Mouse (Mus musculus): ENCODE data around the gene Luzp1. TPM values are rescaled to one million over a fixed set of nuclear protein-coding genes. Genes with fewer than 3 reads are reported as not detected.

The Luzp1 gene
- polyA plus RNA-seq, 1 experiment from 2014 or later = 13.2 TPM

GRCm38 (mm10) chr4:136602018-136602554 lies 132.5 kb downstream of the Luzp1 start:
- Histone ChIP-seq H3K9me3 (replicated peaks; ENCODE audit: control insufficient read depth, low read length) (no peaks in the 10 kb centered on the region), H3K27me3 (ENCODE audit: control insufficient read depth, insufficient read depth, low read depth, low read length) (no peaks in the 10 kb centered on the region), H3K9ac (ENCODE audit: low read depth, low read length) (peak overlapping the region; percentile 97), H3K4me2 (ENCODE audit: low read depth, low read length) (peak overlapping the region; percentile 79), H3K36me3 (ENCODE audit: control insufficient read depth, insufficient read depth) (no peaks in the 10 kb centered on the region), H3K27ac (ENCODE audit: low read length) (peak overlapping the region; percentile 75), H3K4me3 (ENCODE audit: low read depth, low read length) (peak overlapping the region; percentile 95), H3K4me1 (ENCODE audit: control insufficient read depth, low read depth, low read length) (peaks cover 14% of the 10 kb centered on the region)
- ATAC-seq (ENCODE audit: low read depth) = peak; percentile 60
- WGBS (ENCODE audit: insufficient replicate concordance) = under 1% methylated on average over 54 of the region's 68 CpGs

DNA sequence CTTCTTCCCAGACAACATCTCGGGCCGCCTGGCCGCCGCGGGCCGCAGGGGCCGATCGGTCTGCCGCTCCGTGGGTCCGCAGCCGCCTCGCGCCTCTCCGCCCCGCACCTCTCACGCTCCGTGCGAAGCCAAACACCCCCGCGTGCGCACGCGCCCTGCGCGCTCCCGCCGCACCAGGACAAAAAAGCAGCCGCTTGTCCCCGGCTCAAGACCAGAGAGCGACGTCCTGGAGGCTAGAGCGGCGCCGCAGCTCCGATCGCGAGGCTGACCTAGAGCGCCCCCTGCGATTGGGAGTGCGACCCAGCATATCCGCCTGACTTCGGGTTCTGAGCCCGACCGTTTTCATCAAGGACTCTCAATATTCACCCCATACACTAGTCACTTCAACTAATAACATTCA lies 133.0 kb downstream of the Luzp1 start, which contains the start of gene Kdm1a:
Gene Kdm1a, minus strand, starts transcription at position 156 of the 400 bp plus-strand sequence.
- H3K4me1 ChIP-seq (ENCODE audit: control insufficient read depth, low read depth, low read length) = peaks cover 14% of the 10 kb centered on the region
- peak within 1 kb of the TSS; percentile 79 for H3K4me2 ChIP-seq (ENCODE audit: low read depth, low read length)
- H3K27me3 ChIP-seq (ENCODE audit: control insufficient read depth, insufficient read depth, low read depth, low read length) = no peaks in the 10 kb centered on the region
- H3K9me3 ChIP-seq (replicated peaks; ENCODE audit: control insufficient read depth, low read length) = no peaks in the 10 kb centered on the region
- peak; percentile 88 for ATAC-seq (ENCODE audit: low read depth)
- no peaks in the 10 kb centered on the region for H3K36me3 ChIP-seq (ENCODE audit: control insufficient read depth, insufficient read depth)
- H3K27ac ChIP-seq (ENCODE audit: low read length) = peak within 1 kb of the TSS; percentile 75
- peak within 1 kb of the TSS; percentile 97 for H3K9ac ChIP-seq (ENCODE audit: low read depth, low read length)
- peak within 1 kb of the TSS; percentile 95 for H3K4me3 ChIP-seq (ENCODE audit: low read depth, low read length)
- WGBS (ENCODE audit: insufficient replicate concordance) = under 1% methylated on average over 34 of the region's 45 CpGs

Other genes starting within 250 kb of the Luzp1 start
- 25.3 and 29.8 TPM in 2 replicates for gene Tcea3, start 222.0 kb upstream of the Luzp1 start, polyA plus RNA-seq (2015; fragmentation: Nextera tagmentation; extraction: Ambion mirVana)
- gene Zfp46, start 185.1 kb upstream of the Luzp1 start, polyA plus RNA-seq (2015; fragmentation: Nextera tagmentation; extraction: Ambion mirVana) = 2.8 and 3.5 TPM in 2 replicates
- 44.3 and 47.2 TPM in 2 replicates for gene Hnrnpr, start 158.8 kb upstream of the Luzp1 start, polyA plus RNA-seq (2015; fragmentation: Nextera tagmentation; extraction: Ambion mirVana)
- gene Htr1d, start 46.2 kb upstream of the Luzp1 start, polyA plus RNA-seq (2015; fragmentation: Nextera tagmentation; extraction: Ambion mirVana) = 0.05 TPM in 1 of 2 replicates, not detected in the other
- gene 6030445D17Rik, start 7.5 kb upstream of the Luzp1 start, polyA plus RNA-seq (2015; fragmentation: Nextera tagmentation; extraction: Ambion mirVana) = 0.05 and 0.11 TPM in 2 replicates
- gene Kdm1a, start 133.0 kb downstream of the Luzp1 start, polyA plus RNA-seq (2015; fragmentation: Nextera tagmentation; extraction: Ambion mirVana) = 5.5 and 6.6 TPM in 2 replicates
- gene Tex46, start 140.7 kb downstream of the Luzp1 start, polyA plus RNA-seq (2015; fragmentation: Nextera tagmentation; extraction: Ambion mirVana) = not detected in 2 replicates
- gene Lactbl1, start 152.9 kb downstream of the Luzp1 start, polyA plus RNA-seq (2015; fragmentation: Nextera tagmentation; extraction: Ambion mirVana) = not detected in 2 replicates

All from liver, embryonic 16.5 days (tissue).